Mouse (Mus musculus) embryonic facial prominence, embryonic 14.5 days (tissue): ENCODE measurements around the gene Lad1. TPM values are rescaled to one million over a fixed set of nuclear protein-coding genes. Genes with fewer than 3 reads are reported as not detected.

Experiments used
- ATAC-seq: fragments of 200-750 bp; cut with Nextera tagmentation; 2 replicates; pipeline ENCODE4 v1.8.0; 2017; ENCODE audit warnings: low read depth, moderate number of reproducible peaks, moderate TSS enrichment
- DNase-seq: peaks from one replicate; pipeline ENCODE4 v3.0.0-alpha.2; 2015; ENCODE audit warnings: low spot score
- H3K27ac ChIP-seq: fragments of 300-500 bp; sonication (generic); replicated peaks from 2 replicates; pipeline ENCODE4 v1.5.1; 2014; ENCODE audit warnings: low read depth, mild to moderate bottlenecking, low read length, moderate library complexity
- H3K27me3 ChIP-seq: fragments of 300-500 bp; sonication (generic); replicated peaks from 2 replicates; pipeline ENCODE4 v1.6.1; 2014; ENCODE audit warnings: low read length; ENCODE audit not compliant: control insufficient read depth, insufficient read depth
- H3K36me3 ChIP-seq: fragments of 300-500 bp; sonication (generic); 2 replicates; pipeline ENCODE4 v1.6.1; 2014; ENCODE audit warnings: low read length, mixed read lengths; ENCODE audit not compliant: control insufficient read depth, insufficient read depth
- H3K4me1 ChIP-seq: fragments of 300-500 bp; sonication (generic); 2 replicates; pipeline ENCODE4 v1.6.1; 2014; ENCODE audit warnings: antibody characterized with exemption, low read length; ENCODE audit not compliant: control insufficient read depth, insufficient read depth
- H3K4me2 ChIP-seq: fragments of 300-500 bp; sonication (generic); 2 replicates; pipeline ENCODE4 v1.6.1; 2014; ENCODE audit warnings: low read depth, mild to moderate bottlenecking, low read length, moderate library complexity, mixed read lengths
- H3K4me3 ChIP-seq: fragments of 300-500 bp; sonication (generic); 2 replicates; pipeline ENCODE4 v1.5.1; 2014; ENCODE audit warnings: low read depth, mild to moderate bottlenecking, low read length
- H3K9ac ChIP-seq: fragments of 300-500 bp; sonication (generic); 2 replicates; pipeline ENCODE4 v1.6.1; 2014; ENCODE audit warnings: low read depth, mild to moderate bottlenecking, low read length, moderate library complexity, mixed read lengths
- H3K9me3 ChIP-seq: fragments of 300-500 bp; sonication (generic); 2 replicates; pipeline ENCODE4 v1.6.1; 2016; ENCODE audit warnings: low read length; ENCODE audit not compliant: control insufficient read depth
- WGBS: fragments of 180-500 bp; shearing (Covaris S2); extraction: QIAGEN DNeasy Blood & Tissue Kit; methylation state at CpG from one replicate; pipeline ENCODE4 v1.1.7; 2014; 5-methylcytosine and 5-hydroxymethylcytosine counted together
- polyA plus RNA-seq: library from polyadenylated mRNA; unstranded; fragments of >200 nt; fragmentation: Nextera tagmentation; extraction: Ambion mirVana; gene quantifications from 2 replicates; pipeline ENCODE4 v1.2.1, GENCODE M21; 2014

The Lad1 gene
- polyA plus RNA-seq, 1 experiment from 2014 or later = 21.7 TPM

- 72% methylated on average over 4 of the region's 4 CpGs for WGBS
- Histone ChIP-seq H3K27me3 (peaks cover 23% of the 10 kb centered on the region), H3K4me2 (no peak overlapping the region), H3K9me3 (no peaks in the 10 kb centered on the region), H3K9ac (no peak overlapping the region), H3K4me3 (no peak overlapping the region), H3K36me3 (no peaks in the 10 kb centered on the region), H3K27ac (no peak overlapping the region), H3K4me1 (peaks cover 4% of the 10 kb centered on the region; the same call in 1 of the 2 replicates)
- DNase-seq (no peak), ATAC-seq (no peak)
These were observed 5.3 kb upstream of the Lad1 start for GRCm38 (mm10) chr1:135813071-135813470.

DNA sequence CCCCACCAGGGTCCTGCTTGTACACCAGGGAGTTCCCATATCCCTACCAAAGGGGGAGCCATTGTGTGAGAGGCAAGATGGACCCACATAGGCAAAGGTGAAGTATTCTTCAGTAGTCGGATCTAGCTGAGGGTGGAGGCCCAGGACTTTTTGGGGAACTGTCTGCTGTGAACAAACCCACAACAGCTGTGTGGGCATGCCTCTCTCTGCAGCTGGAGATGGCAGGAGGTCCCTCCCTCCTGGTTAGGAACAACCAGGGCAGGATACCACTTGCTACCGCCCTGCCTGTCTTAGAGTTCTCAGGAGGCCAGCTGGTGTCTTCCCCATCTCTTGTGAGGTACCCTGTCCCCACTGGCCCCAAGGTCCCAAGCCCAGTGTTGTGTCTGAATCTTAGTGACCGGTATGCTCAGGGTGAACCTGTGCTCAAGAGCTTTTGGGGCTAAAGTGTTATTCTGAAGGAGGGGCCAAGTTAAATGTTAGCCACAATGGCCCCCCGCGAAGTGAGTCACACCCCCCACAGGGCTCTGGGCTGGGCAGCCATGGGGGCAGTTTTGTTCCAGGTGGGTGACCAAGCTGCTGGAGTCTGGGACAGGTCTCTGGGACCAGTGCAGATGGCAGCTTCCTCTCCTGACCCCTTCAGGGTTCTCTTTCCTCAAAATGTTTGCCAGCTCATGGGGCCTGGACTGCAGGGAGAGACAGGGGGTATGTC, 4.6 kb upstream of the Lad1 start:
- Histone ChIP-seq H3K36me3 (no peaks in the 10 kb centered on the region), H3K9me3 (no peaks in the 10 kb centered on the region), H3K27me3 (peaks cover 31% of the 10 kb centered on the region), H3K4me1 (peaks cover 4% of the 10 kb centered on the region; the same call in 1 of the 2 replicates), H3K9ac (no peak overlapping the region), H3K4me3 (no peak overlapping the region), H3K27ac (no peak overlapping the region), H3K4me2 (no peak overlapping the region)
- ATAC-seq (no peak), DNase-seq (no peak)
- WGBS = 82% methylated on average over 5 of the region's 5 CpGs

DNA sequence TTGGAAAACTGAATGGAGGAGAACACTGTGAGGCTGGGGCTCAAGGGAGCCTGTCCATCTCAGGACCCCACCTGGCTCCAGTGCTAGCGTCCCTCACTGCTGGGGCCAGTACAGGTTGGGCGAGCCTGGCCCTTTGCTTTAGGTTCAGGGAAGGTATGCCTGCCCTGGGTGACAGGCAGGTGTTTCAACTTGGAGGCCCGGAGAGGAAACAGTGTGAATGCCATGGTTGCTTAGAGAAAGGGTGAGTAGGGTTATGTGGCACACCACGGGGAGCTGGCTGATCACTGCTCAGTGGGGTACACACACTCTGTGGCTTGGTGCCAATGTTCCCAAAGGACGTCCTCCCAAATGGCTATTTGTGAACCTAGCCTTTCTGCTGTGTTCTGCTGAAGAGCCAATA, 3.9 kb upstream of the Lad1 start:
- no peak overlapping the region for H3K9ac ChIP-seq
- H3K27ac ChIP-seq = no peak overlapping the region
- peaks cover 4% of the 10 kb centered on the region; the same call in 1 of the 2 replicates for H3K4me1 ChIP-seq
- H3K36me3 ChIP-seq = no peaks in the 10 kb centered on the region
- no peak overlapping the region for H3K4me3 ChIP-seq
- H3K9me3 ChIP-seq = no peaks in the 10 kb centered on the region
- ATAC-seq (no peak), DNase-seq (no peak)
- WGBS = 71% methylated on average over 4 of the region's 5 CpGs
- H3K4me2 ChIP-seq = no peak overlapping the region
- H3K27me3 ChIP-seq = peaks cover 38% of the 10 kb centered on the region

GRCm38 (mm10) chr1:135817595-135817994, 803 bp upstream of the Lad1 start:
- ATAC-seq (no peak), DNase-seq (no peak)
- no peaks in the 10 kb centered on the region for H3K9me3 ChIP-seq
- 0 out of 2 replicates have a peak overlapping the region, but pooled peaks have one; percentile 82 for H3K4me2 ChIP-seq
- 49% methylated on average over 4 of the region's 4 CpGs for WGBS
- no peak overlapping the region for H3K27ac ChIP-seq
- no peak overlapping the region for H3K9ac ChIP-seq
- peaks cover 4% of the 10 kb centered on the region; the same call in 1 of the 2 replicates for H3K4me1 ChIP-seq
- H3K27me3 ChIP-seq = peaks cover 45% of the 10 kb centered on the region
- H3K4me3 ChIP-seq = no peak overlapping the region
- no peaks in the 10 kb centered on the region for H3K36me3 ChIP-seq

- DNase-seq (no peak), ATAC-seq (no peak)
- no peak overlapping the region; the same call in 1 of the 2 replicates for H3K4me3 ChIP-seq
- WGBS = 79% methylated on average over 10 of the region's 10 CpGs
- H3K36me3 ChIP-seq = no peaks in the 10 kb centered on the region
- peak overlapping the region; percentile 82 for H3K4me2 ChIP-seq
- H3K27me3 ChIP-seq = peaks cover 45% of the 10 kb centered on the region
- H3K27ac ChIP-seq = no peak overlapping the region
- H3K4me1 ChIP-seq = no peaks in the 10 kb centered on the region
- no peak overlapping the region for H3K9ac ChIP-seq
- no peaks in the 10 kb centered on the region for H3K9me3 ChIP-seq
These were observed 1.7 kb downstream of the Lad1 start for GRCm38 (mm10) chr1:135820071-135820470.

DNA sequence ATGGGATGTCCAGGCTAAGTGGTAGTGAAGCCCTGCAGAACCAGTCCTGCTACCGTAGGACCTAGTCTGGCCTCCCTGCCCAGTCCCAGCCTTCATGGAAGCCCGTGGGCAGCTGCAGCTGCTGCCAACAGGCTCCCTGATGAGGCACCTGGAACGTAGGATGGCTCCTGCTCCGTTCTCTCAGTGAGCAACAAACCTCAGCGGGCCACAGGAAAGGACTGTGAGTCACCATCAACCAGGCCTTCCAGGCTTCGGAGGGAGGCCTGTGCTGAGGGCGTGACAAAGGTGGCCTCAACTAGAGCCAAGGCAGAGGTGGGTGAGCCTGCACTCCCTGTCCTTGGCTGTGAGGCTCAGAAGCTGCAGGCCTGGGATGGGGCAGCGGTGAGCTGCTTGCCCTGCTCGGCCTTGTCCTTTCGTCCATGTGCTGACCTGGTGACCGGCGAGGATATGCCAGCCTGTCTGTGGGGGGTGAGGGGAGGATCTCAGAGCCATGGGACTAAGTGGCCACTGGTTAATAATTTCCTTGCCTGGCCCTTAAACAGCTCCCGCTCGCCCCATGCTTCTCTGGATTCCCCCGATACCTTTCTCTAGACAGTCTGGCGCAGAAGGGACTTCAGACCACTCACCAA, 2.5 kb downstream of the Lad1 start:
- 76% methylated on average over 14 of the region's 16 CpGs for WGBS
- Histone ChIP-seq H3K27me3 (peaks cover 44% of the 10 kb centered on the region), H3K9me3 (no peaks in the 10 kb centered on the region), H3K4me3 (no peak overlapping the region), H3K36me3 (no peaks in the 10 kb centered on the region), H3K4me2 (no peak overlapping the region), H3K27ac (no peak overlapping the region), H3K4me1 (no peaks in the 10 kb centered on the region), H3K9ac (no peak overlapping the region)
- no peak for DNase-seq
- ATAC-seq = no peak

DNA sequence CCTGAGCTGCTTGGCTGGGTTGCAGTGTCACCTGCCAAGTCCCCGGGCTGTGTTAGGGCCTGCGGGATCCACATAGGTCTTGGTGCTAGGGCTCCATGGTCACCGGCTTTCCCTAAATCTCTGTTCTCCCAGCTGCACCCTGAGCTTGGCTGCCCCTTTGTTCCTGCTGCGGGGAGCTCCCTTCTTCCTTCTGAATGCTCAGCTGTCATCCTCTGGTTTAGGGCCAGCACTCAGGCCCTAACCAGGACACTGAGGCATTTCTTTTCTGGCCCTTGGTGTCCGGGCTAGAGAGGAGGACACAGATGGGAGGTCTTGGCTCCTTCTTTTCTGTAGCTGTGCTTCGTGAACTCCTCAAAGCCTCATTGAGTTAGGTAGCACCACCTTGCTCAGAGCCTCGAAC, 3.4 kb downstream of the Lad1 start:
- Histone ChIP-seq H3K9me3 (no peaks in the 10 kb centered on the region), H3K36me3 (no peaks in the 10 kb centered on the region), H3K4me1 (no peaks in the 10 kb centered on the region), H3K4me2 (no peak overlapping the region), H3K27me3 (peaks cover 35% of the 10 kb centered on the region), H3K4me3 (no peak overlapping the region), H3K9ac (no peak overlapping the region), H3K27ac (no peak overlapping the region)
- no peak for DNase-seq
- no peak for ATAC-seq
- WGBS = 79% methylated on average over 6 of the region's 7 CpGs

GRCm38 (mm10) chr1:135828918-135829317, 10.5 kb downstream of the Lad1 start:
- Histone ChIP-seq H3K9ac (no peak overlapping the region), H3K27ac (no peak overlapping the region), H3K36me3 (no peaks in the 10 kb centered on the region), H3K4me3 (no peak overlapping the region), H3K27me3 (no peaks in the 10 kb centered on the region), H3K4me2 (no peak overlapping the region), H3K9me3 (no peaks in the 10 kb centered on the region), H3K4me1 (no peaks in the 10 kb centered on the region)
- WGBS = 29% methylated on average over 1 of the region's 1 CpGs
- no peak for ATAC-seq
- peak; percentile 39 for DNase-seq
